Mouse (Mus musculus) erythroblast, embryonic 14.5 days (primary cell): ENCODE data around the gene Clmp.

Experiments used
- GATA1 ChIP-seq: IDR thresholded peaks from 2 replicates; pipeline ENCODE4 v1.6.1; 2012; ENCODE audit warnings: low read length, inconsistent platforms, mixed read lengths
- TAL1 ChIP-seq: IDR thresholded peaks from 3 replicates; pipeline ENCODE4 v1.6.1; 2012; ENCODE audit warnings: low read length, inconsistent platforms, mixed read lengths

DNA sequence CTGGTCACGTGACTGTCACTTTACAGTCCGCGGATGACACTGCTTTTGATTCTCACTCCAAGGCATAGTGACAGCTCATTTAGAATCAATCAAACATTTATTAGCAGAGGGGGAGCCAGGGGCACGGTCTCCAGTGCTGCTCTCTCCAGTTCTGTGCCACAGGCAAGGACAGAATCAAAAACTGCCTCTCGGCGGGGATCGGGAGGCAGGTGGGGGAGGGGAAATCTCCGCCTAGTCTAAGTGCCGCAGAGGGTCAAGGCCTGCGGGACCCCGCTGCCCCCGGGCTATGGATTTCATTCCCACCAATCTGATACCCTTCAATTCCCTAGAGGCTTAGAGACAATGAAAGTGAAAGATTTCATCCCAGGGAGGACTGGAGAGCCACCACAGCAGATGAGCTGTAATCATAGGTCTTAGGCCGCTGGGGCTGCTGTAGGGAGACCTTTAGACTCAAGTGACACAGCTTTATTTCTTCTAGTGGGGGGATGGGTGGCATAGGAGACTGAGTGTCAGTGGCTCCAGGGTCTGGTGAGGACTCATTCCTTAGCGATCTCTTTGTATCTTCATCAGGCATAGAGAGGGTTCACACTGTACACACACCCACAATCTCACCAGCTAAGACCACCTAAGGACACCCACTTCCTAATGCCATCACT is 47.2 kb upstream of the Clmp start:
- TF ChIP-seq GATA1 (no peak), TAL1 (no peak)
